Mouse (Mus musculus) hindbrain, postnatal 0 days (tissue): Measurements from ENCODE around the gene Zfp101. TPM values are rescaled to one million over a fixed set of nuclear protein-coding genes. Genes with fewer than 3 reads are reported as not detected.

Experiments
- ATAC-seq: fragments of 200-750 bp; cut with Nextera tagmentation; 2 replicates; pipeline ENCODE4 v1.8.0; 2017; ENCODE audit warnings: mild to moderate bottlenecking, moderate TSS enrichment, moderate library complexity
- DNase-seq: peaks from one replicate; pipeline ENCODE4 v3.0.0-alpha.2; 2015; ENCODE audit warnings: low spot score
- H3K27ac ChIP-seq: fragments of 300-500 bp; sonication (generic); 2 replicates; pipeline ENCODE4 v1.5.1; 2014; ENCODE audit warnings: mild to moderate bottlenecking
- H3K27me3 ChIP-seq: fragments of 300-500 bp; sonication (generic); 2 replicates; pipeline ENCODE4 v1.6.1; 2014; ENCODE audit warnings: low read length, mixed read lengths; ENCODE audit not compliant: insufficient read depth
- H3K36me3 ChIP-seq: fragments of 300-500 bp; sonication (generic); 2 replicates; pipeline ENCODE4 v1.6.1; 2014; ENCODE audit warnings: low read length, mixed read lengths; ENCODE audit not compliant: insufficient read depth
- H3K4me1 ChIP-seq: fragments of 300-500 bp; sonication (generic); 2 replicates; pipeline ENCODE4 v1.6.1; 2014; ENCODE audit warnings: antibody characterized with exemption, low read length, mixed read lengths; ENCODE audit not compliant: insufficient read depth
- H3K4me2 ChIP-seq: fragments of 300-500 bp; sonication (generic); 2 replicates; pipeline ENCODE4 v1.6.1; 2014; ENCODE audit warnings: low read depth, mild to moderate bottlenecking, low read length, moderate library complexity, mixed read lengths
- H3K4me3 ChIP-seq: fragments of 300-500 bp; sonication (generic); 2 replicates; pipeline ENCODE4 v1.5.1; 2014; ENCODE audit warnings: low read length
- H3K9ac ChIP-seq: fragments of 300-500 bp; sonication (generic); replicated peaks from 2 replicates; pipeline ENCODE4 v1.6.1; 2014; ENCODE audit warnings: mild to moderate bottlenecking, low read length, moderate library complexity, mixed read lengths
- H3K9me3 ChIP-seq: fragments of 300-500 bp; sonication (generic); 2 replicates; pipeline ENCODE4 v1.6.1; 2016; ENCODE audit warnings: low read length, mixed read lengths
- CTCF ChIP-seq: IDR thresholded peaks from 2 replicates; pipeline ENCODE4 v1.5.1; 2016; ENCODE audit warnings: antibody characterized with exemption, control low read depth, low read depth
- WGBS: fragments of 180-500 bp; shearing (Covaris S2); extraction: QIAGEN DNeasy Blood & Tissue Kit; methylation state at CpG from one replicate; pipeline ENCODE4 v1.1.7; 2014; 5-methylcytosine and 5-hydroxymethylcytosine counted together
- polyA plus RNA-seq: library from polyadenylated mRNA; unstranded; fragments of >200 nt; fragmentation: Nextera tagmentation; extraction: Ambion mirVana; gene quantifications from 2 replicates; pipeline ENCODE4 v1.2.1, GENCODE M21; 2015
- total RNA-seq: library from RNA; depleted of rRNA; stranded (reverse); fragments of >200 nt; gene quantifications from 2 replicates; pipeline ENCODE4 v1.2.3, GENCODE M21; 2014; rRNA removed

Gene Zfp101
- total RNA-seq (4.4 and 5.2 TPM in 2 replicates), polyA plus RNA-seq (11.1 and 11.2 TPM in 2 replicates)

DNA sequence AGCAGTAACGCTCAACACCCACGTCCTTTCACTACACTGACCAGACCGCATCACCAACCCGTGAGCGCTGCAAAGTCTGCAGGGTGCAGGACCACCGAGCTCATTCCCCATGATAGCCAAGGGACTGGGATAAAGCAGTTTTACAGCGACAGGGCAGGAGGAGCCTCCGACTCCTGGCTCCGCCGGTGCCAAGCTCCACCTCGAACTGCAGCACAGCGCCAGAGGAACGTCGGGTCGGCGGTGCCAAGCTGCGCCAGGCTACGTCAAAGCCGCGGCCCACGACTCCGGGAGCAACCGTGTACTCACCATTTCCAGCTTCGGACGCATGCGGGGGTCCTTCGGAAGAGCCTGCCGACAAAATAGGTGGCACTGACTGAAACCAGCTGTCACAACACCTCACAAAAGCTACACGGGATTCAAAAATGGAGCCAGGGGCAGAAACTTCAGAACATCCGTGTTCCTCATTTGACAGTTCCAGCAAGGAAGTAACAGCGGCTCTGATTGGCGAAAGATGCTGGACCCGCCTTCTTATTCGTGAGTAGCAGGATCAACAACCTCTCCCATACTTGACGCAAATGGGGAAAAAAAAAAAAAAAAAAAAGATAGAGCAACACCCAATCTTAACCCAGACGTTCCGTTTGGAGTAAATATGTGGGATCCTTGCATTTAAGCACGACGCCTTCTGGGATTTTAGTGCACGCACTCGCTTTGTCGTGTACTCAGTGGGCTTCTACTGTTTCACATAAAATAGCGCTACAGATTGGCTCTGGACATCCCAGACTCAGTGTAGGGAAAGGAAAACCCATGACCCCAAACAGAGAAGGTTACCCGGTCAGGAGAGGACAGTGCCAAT is at the start of gene Zfp101:
Zfp101 (minus strand) TSS at position 460 of the 853 bp plus-strand sequence.
- under 1% methylated on average over 44 of the region's 44 CpGs for WGBS
- peak within 1 kb of the TSS; percentile 64 for H3K9ac ChIP-seq
- peak within 1 kb of the TSS; percentile 86 for H3K27ac ChIP-seq
- peak within 1 kb of the TSS; percentile 63 for H3K4me2 ChIP-seq
- H3K4me1 ChIP-seq: peaks cover 6% of the 10 kb centered on the region; the same call in 1 of the 2 replicates
- peak within 1 kb of the TSS; percentile 83 for H3K4me3 ChIP-seq
- no peaks in the 10 kb centered on the region for H3K9me3 ChIP-seq
- DNase-seq: peak; percentile 97
- no peaks in the 10 kb centered on the region for H3K27me3 ChIP-seq
- H3K36me3 ChIP-seq: no peaks in the 10 kb centered on the region
- no peak for TF ChIP-seq CTCF
- peak; percentile 100 for ATAC-seq

DNA sequence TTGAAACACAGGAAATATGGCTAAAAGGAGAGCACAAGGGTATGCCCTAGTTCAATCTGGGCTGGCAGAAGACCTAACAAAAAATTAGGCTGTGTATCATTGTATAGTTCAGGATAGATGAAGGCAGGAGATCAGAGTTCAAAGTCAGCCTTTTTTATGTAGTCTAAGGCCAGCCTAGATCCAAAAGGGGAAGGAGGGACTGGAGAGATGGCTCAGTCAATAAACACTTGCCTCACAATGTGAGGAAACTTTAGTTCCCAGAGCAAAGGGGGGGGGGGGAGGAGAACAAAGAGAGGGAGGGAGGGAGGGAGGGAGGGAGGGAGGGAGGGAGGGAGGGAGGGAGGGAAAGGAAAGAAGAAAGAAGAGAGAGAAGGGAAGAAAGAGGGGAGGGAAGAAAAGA is 46.7 kb upstream of the Zfp101 start:
- no peak overlapping the region for H3K9ac ChIP-seq
- no peak overlapping the region for H3K4me3 ChIP-seq
- no peaks in the 10 kb centered on the region for H3K36me3 ChIP-seq
- no peaks in the 10 kb centered on the region for H3K27me3 ChIP-seq
- no peaks in the 10 kb centered on the region for H3K4me1 ChIP-seq
- H3K4me2 ChIP-seq: no peak overlapping the region
- no peak for TF ChIP-seq CTCF
- DNase-seq: no peak
- no peak overlapping the region for H3K27ac ChIP-seq
- no peaks in the 10 kb centered on the region for H3K9me3 ChIP-seq
- no peak for ATAC-seq

DNA sequence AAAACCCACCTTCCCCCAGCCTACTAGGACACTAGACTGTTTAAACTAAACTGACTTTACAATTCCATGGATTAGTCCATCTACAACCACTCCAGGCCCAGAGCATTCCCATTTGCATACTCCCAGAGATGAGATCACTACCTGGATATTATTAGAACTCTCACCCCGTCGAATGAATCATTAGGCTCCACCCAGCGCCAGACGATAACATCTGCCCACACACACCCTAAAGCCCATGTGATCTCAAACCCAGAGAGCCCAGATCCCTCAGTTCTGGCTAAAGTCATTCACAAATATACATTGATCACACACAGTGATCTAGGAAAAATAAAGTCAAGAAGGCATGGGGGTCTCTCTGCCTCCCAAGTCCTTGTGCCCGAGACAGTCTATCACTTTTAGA is 45.5 kb upstream of the Zfp101 start:
- H3K4me3 ChIP-seq: no peak overlapping the region
- DNase-seq (no peak), ATAC-seq (no peak)
- no peak overlapping the region for H3K9ac ChIP-seq
- no peaks in the 10 kb centered on the region for H3K4me1 ChIP-seq
- no peak overlapping the region for H3K4me2 ChIP-seq
- no peaks in the 10 kb centered on the region for H3K27me3 ChIP-seq
- H3K27ac ChIP-seq: no peak overlapping the region
- 77% methylated on average over 5 of the region's 5 CpGs for WGBS
- no peaks in the 10 kb centered on the region for H3K9me3 ChIP-seq
- H3K36me3 ChIP-seq: no peaks in the 10 kb centered on the region
- no peak for TF ChIP-seq CTCF

DNA sequence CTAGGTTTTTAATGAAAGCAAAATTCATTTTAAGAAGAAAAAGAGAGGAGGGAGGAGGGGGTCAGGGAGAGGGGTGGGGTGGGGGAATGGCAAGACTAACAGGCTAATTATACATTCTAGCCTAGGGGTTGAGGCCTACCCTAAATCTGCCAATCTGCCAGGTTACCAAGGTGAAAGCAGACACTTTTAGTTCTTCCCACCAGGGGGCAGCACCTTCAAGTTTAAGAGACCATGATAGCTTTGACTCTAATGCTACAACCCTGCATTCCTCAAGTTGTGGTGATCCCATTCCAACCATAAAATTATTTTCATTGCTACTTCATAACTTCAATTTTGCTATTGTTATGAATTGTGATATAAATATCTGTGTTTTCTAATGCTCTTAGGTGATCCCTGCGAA is 44.7 kb upstream of the Zfp101 start:
- Histone ChIP-seq H3K4me3 (no peak overlapping the region), H3K36me3 (no peaks in the 10 kb centered on the region), H3K4me2 (no peak overlapping the region), H3K9ac (no peak overlapping the region), H3K9me3 (no peaks in the 10 kb centered on the region), H3K4me1 (no peaks in the 10 kb centered on the region), H3K27me3 (no peaks in the 10 kb centered on the region), H3K27ac (no peak overlapping the region)
- ATAC-seq (peak; percentile 80), DNase-seq (peak; percentile 88)
- TF ChIP-seq CTCF: peak; percentile 81
- 54% methylated on average over 1 of the region's 1 CpGs for WGBS

DNA sequence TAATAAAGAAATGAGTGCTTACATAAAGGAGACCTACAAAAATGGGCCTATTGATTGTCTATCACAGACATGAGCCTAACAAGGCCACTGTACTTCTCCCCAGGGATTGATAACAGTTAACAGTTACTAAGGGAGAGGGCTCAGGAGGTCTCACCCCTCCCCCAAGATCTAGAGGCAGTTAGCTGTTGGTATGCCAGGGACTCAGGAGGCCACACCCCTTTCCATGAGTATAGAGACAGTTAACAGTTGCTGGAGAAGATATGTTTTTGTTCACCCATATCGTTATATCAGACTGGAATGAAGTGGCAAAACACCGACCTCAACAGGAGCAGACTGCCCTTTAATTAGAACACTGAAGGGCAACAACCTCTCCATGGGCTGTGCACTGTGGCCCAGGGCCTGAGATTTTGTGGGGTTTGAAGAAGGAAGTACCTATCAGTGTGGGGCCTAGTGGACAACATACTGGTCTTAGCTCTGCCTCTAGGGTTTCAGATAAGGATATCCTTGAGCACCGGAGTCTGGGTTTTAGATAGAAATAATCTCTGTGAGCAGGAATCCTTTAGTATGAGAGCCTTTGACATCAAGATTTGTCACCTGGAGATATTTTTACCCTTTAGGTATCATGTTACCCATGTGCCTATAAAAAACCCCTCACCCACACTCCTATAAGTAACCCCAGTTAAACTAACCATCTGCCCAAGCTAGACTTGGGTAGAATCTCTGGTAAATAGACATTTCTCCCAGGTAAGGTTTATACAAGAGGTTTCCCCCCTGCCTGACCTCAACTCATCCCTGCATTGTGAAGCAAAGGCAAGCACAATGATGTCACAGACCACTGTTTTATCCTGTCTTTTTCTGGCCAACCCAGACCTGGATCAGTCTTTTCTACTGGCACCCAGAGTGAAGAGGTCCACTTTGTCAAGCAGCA is 37.8 kb upstream of the Zfp101 start, which contains the start of gene Actl9:
Actl9 (plus strand) TSS at position 878 of the 928 bp plus-strand sequence.
- Histone ChIP-seq H3K27ac (no peak within 1 kb of the TSS), H3K4me2 (no peak within 1 kb of the TSS), H3K4me3 (no peak within 1 kb of the TSS), H3K36me3 (no peaks in the 10 kb centered on the region), H3K4me1 (no peaks in the 10 kb centered on the region), H3K27me3 (no peaks in the 10 kb centered on the region), H3K9me3 (no peaks in the 10 kb centered on the region), H3K9ac (no peak within 1 kb of the TSS)
- ATAC-seq: no peak
- TF ChIP-seq CTCF: no peak
- WGBS: 87% methylated on average over 3 of the region's 3 CpGs
- no peak for DNase-seq

DNA sequence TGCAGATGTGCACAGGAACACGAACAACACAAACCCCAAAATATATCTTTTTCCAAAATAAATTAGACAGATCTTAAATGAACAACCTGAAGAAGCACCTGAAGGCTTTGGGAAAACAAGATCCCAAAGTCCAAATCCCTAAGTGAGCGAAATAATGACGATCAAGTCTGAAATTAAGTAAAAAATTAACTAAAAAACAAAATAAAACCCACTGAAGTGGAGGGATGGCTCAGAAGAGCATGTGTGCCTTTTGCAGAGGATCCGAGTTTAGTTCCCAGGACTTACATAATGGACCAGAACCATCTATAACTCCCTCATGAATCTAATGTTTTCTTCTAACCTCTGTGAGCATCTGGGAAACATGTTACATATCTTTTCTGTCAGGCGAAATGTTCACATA is 2.2 kb downstream of the Zfp101 start:
- no peak for TF ChIP-seq CTCF
- 95% methylated on average over 5 of the region's 5 CpGs for WGBS
- H3K36me3 ChIP-seq: no peaks in the 10 kb centered on the region

More for the DNA sequence above, 2.2 kb downstream of the Zfp101 start:
- no peak overlapping the region for H3K4me2 ChIP-seq
- H3K27ac ChIP-seq: no peak overlapping the region
- H3K9ac ChIP-seq: no peak overlapping the region
- ATAC-seq (no peak), DNase-seq (no peak)
- H3K27me3 ChIP-seq: no peaks in the 10 kb centered on the region
- H3K4me1 ChIP-seq: peaks cover 6% of the 10 kb centered on the region; the same call in 1 of the 2 replicates
- no peaks in the 10 kb centered on the region for H3K9me3 ChIP-seq
- no peak overlapping the region for H3K4me3 ChIP-seq
